Mouse (Mus musculus): ENCODE data around the gene Eml6. TPM values are rescaled to one million over a fixed set of nuclear protein-coding genes. Genes with fewer than 3 reads are reported as not detected.

The Eml6 gene
- polyA plus RNA-seq, 1 experiment from 2014 or later, result 2.0 TPM

DNA sequence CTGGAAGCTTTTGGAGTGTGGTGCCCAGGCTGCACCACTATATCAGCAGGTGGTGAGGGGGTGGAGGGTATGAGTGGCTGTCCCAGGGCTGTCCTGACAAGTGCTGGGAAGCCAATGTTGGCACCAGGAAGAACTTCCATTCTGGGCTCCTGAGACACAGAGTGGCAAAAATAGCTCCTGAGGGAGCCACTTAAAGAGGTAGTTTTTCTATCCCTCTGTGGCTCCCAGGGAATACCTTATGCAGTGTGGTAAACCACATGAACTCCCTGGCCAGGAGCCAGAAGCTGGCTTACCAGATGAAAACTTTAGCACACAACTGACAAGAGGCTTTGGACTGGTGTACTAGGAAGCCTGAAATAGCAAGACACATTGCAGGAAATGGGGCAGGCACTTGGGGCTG is 247.9 kb downstream of the Eml6 start:
- Histone ChIP-seq H3K9me3 (ENCODE audit: control insufficient read depth, low read depth, low read length) (no peaks in the 10 kb centered on the region), H3K27me3 (ENCODE audit: control insufficient read depth, insufficient read depth, low read length) (no peaks in the 10 kb centered on the region), H3K9ac (replicated peaks; ENCODE audit: low read depth, low read length) (no peak overlapping the region), H3K36me3 (ENCODE audit: control insufficient read depth, insufficient read depth, low read length) (no peaks in the 10 kb centered on the region), H3K4me3 (ENCODE audit: low read depth, low read length) (no peak overlapping the region), H3K4me1 (ENCODE audit: control insufficient read depth, insufficient read depth, low read length) (peaks cover 5% of the 10 kb centered on the region), H3K4me2 (replicated peaks; ENCODE audit: low read depth, low read length) (no peak overlapping the region), H3K27ac (ENCODE audit: low read length) (no peak overlapping the region)
- ATAC-seq (ENCODE audit: insufficient number of reproducible peaks, insufficient read depth, low FRiP score, low read depth), result no peak

- ATAC-seq (ENCODE audit: insufficient number of reproducible peaks, insufficient read depth, low FRiP score, low read depth), result no peak
- WGBS, result 61% methylated on average over 2 of the region's 2 CpGs
- Histone ChIP-seq H3K4me1 (ENCODE audit: control insufficient read depth, insufficient read depth, low read length) (peaks cover 5% of the 10 kb centered on the region), H3K9me3 (ENCODE audit: control insufficient read depth, low read depth, low read length) (no peaks in the 10 kb centered on the region), H3K9ac (replicated peaks; ENCODE audit: low read depth, low read length) (no peak overlapping the region), H3K27me3 (ENCODE audit: control insufficient read depth, insufficient read depth, low read length) (no peaks in the 10 kb centered on the region), H3K36me3 (ENCODE audit: control insufficient read depth, insufficient read depth, low read length) (no peaks in the 10 kb centered on the region), H3K4me3 (ENCODE audit: low read depth, low read length) (no peak overlapping the region), H3K27ac (ENCODE audit: low read length) (no peak overlapping the region), H3K4me2 (replicated peaks; ENCODE audit: low read depth, low read length) (no peak overlapping the region)
These were observed 251.1 kb downstream of the Eml6 start for GRCm38 (mm10) chr11:29774760-29775159.

DNA sequence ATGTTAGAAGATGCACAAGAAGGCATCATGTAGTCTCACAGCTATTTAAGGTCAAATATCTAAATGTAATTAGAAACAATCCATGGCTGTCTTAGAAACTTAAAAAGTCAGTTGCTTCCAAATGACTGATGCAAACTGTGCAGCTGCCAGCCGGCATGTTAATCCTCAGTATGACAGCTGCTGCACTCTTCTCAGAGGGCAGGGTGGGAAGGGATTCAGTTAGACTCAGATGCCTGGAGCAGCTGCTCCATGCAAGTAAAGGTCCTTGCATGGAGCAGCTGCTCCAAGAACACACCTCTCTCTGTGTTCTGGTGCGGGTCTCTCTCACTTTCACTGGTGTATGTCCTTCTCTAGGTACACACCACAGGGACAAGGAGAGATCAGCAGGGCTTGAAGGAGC is 251.5 kb downstream of the Eml6 start:
- Histone ChIP-seq H3K36me3 (ENCODE audit: control insufficient read depth, insufficient read depth, low read length) (no peaks in the 10 kb centered on the region), H3K9ac (replicated peaks; ENCODE audit: low read depth, low read length) (no peak overlapping the region), H3K27ac (ENCODE audit: low read length) (no peak overlapping the region), H3K9me3 (ENCODE audit: control insufficient read depth, low read depth, low read length) (no peaks in the 10 kb centered on the region), H3K4me1 (ENCODE audit: control insufficient read depth, insufficient read depth, low read length) (peaks cover 5% of the 10 kb centered on the region), H3K27me3 (ENCODE audit: control insufficient read depth, insufficient read depth, low read length) (no peaks in the 10 kb centered on the region), H3K4me2 (replicated peaks; ENCODE audit: low read depth, low read length) (no peak overlapping the region), H3K4me3 (ENCODE audit: low read depth, low read length) (no peak overlapping the region)
- WGBS, result 19% methylated on average over 2 of the region's 2 CpGs
- peak; percentile 72; the same call in 1 of the 2 replicates for ATAC-seq (ENCODE audit: insufficient number of reproducible peaks, insufficient read depth, low FRiP score, low read depth)

DNA sequence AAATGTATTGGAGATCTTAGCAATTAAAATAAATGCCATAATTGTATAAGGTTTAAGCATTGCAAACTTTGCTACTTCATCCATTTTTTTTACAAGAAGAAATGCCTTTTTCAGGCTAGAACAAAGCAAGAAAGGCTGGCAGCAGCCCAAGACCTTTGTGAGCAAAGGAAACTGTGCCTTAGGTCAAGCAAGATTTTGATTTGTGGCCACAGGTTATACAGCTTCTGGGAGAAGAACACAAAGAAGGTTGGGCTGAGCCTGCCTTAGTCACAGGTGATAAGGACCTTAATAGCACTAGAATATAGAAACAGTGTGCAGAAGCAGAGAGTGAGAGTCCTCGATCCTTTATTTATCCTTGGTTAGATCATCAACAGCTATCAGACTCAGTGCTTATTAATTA is 253.6 kb downstream of the Eml6 start:
- H3K4me3 ChIP-seq (ENCODE audit: low read depth, low read length), result no peak overlapping the region
- H3K4me2 ChIP-seq (replicated peaks; ENCODE audit: low read depth, low read length), result no peak overlapping the region
- H3K9ac ChIP-seq (replicated peaks; ENCODE audit: low read depth, low read length), result no peak overlapping the region
- 58% methylated on average over 1 of the region's 1 CpGs for WGBS
- no peaks in the 10 kb centered on the region for H3K9me3 ChIP-seq (ENCODE audit: control insufficient read depth, low read depth, low read length)
- H3K36me3 ChIP-seq (ENCODE audit: control insufficient read depth, insufficient read depth, low read length), result no peaks in the 10 kb centered on the region
- peak; percentile 46; the same call in 1 of the 2 replicates for ATAC-seq (ENCODE audit: insufficient number of reproducible peaks, insufficient read depth, low FRiP score, low read depth)
- no peak overlapping the region for H3K27ac ChIP-seq (ENCODE audit: low read length)
- no peaks in the 10 kb centered on the region for H3K27me3 ChIP-seq (ENCODE audit: control insufficient read depth, insufficient read depth, low read length)
- H3K4me1 ChIP-seq (ENCODE audit: control insufficient read depth, insufficient read depth, low read length), result peaks cover 5% of the 10 kb centered on the region

DNA sequence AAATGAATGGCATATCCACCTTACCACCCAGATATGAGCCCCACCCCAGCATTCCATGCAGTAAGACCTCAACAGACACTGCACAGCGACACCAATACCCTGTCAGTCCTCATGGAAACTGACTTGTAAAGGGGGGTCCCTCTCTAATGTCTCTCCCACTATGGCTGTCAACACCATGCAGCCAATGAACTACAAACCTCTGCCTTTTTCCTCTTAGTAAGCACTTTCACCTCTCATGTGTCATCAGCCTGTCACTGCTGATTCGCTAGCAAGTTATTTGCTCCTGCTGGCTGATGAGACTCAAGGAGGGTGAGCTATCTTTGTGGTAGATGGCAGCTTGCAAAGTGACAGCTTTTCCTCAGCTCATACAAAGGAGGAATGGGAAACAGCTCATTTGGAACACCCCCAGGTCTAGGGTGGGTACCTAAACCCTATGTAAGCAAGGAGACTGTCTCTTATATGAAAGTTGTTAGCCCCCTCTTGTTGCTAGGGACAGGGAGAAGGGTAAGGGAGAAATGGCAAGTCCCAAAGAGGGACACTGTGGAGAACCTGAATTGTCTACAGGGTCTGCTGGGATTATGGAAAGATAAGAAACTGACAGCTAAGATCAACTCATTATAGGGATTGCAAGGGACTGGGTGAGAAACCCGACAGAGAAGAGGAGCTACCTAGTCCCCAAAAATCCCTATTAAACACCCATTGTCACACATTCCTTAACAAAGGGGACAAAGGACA is 255.0 kb downstream of the Eml6 start:
- Histone ChIP-seq H3K36me3 (ENCODE audit: control insufficient read depth, insufficient read depth, low read length) (no peaks in the 10 kb centered on the region), H3K27me3 (ENCODE audit: control insufficient read depth, insufficient read depth, low read length) (no peaks in the 10 kb centered on the region), H3K4me3 (ENCODE audit: low read depth, low read length) (no peak overlapping the region), H3K27ac (ENCODE audit: low read length) (no peak overlapping the region), H3K9ac (replicated peaks; ENCODE audit: low read depth, low read length) (no peak overlapping the region), H3K9me3 (ENCODE audit: control insufficient read depth, low read depth, low read length) (no peaks in the 10 kb centered on the region), H3K4me2 (replicated peaks; ENCODE audit: low read depth, low read length) (no peak overlapping the region), H3K4me1 (ENCODE audit: control insufficient read depth, insufficient read depth, low read length) (peaks cover 5% of the 10 kb centered on the region)
- ATAC-seq (ENCODE audit: insufficient number of reproducible peaks, insufficient read depth, low FRiP score, low read depth), result no peak
- WGBS, result 76% methylated on average over 3 of the region's 3 CpGs

DNA sequence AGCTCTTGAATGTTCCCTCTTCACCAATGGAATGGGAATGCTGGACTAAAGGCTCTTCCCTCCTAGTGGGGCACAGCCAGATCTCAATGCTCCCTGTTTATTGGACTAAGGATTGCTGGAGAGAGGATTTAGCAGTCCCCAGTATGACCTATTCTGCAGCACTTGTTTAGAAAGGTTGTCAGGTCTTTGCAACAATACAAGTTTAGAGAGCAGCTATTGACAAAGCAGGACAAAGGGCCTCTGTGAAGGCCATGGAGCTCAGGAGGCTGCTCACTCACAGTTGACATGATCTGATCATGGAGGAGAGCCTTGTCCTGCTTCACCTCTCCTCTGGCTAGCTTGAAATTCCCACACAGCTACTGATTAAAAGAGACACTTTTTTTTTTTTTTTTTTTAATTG is 257.3 kb downstream of the Eml6 start:
- Histone ChIP-seq H3K36me3 (ENCODE audit: control insufficient read depth, insufficient read depth, low read length) (no peaks in the 10 kb centered on the region), H3K4me2 (replicated peaks; ENCODE audit: low read depth, low read length) (no peak overlapping the region), H3K9ac (replicated peaks; ENCODE audit: low read depth, low read length) (no peak overlapping the region), H3K27me3 (ENCODE audit: control insufficient read depth, insufficient read depth, low read length) (no peaks in the 10 kb centered on the region), H3K4me3 (ENCODE audit: low read depth, low read length) (no peak overlapping the region), H3K4me1 (ENCODE audit: control insufficient read depth, insufficient read depth, low read length) (no peaks in the 10 kb centered on the region), H3K9me3 (ENCODE audit: control insufficient read depth, low read depth, low read length) (no peaks in the 10 kb centered on the region), H3K27ac (ENCODE audit: low read length) (no peak overlapping the region)
- no peak for ATAC-seq (ENCODE audit: insufficient number of reproducible peaks, insufficient read depth, low FRiP score, low read depth)

GRCm38 (mm10) chr11:29766313-29766982 is 259.4 kb downstream of the Eml6 start:
- no peak overlapping the region for H3K27ac ChIP-seq (ENCODE audit: low read length)
- no peaks in the 10 kb centered on the region for H3K9me3 ChIP-seq (ENCODE audit: control insufficient read depth, low read depth, low read length)
- no peak for ATAC-seq (ENCODE audit: insufficient number of reproducible peaks, insufficient read depth, low FRiP score, low read depth)
- H3K4me1 ChIP-seq (ENCODE audit: control insufficient read depth, insufficient read depth, low read length), result no peaks in the 10 kb centered on the region
- no peaks in the 10 kb centered on the region for H3K27me3 ChIP-seq (ENCODE audit: control insufficient read depth, insufficient read depth, low read length)
- no peaks in the 10 kb centered on the region for H3K36me3 ChIP-seq (ENCODE audit: control insufficient read depth, insufficient read depth, low read length)
- H3K4me2 ChIP-seq (replicated peaks; ENCODE audit: low read depth, low read length), result no peak overlapping the region
- WGBS, result 75% methylated on average over 11 of the region's 11 CpGs
- H3K4me3 ChIP-seq (ENCODE audit: low read depth, low read length), result no peak overlapping the region
- no peak overlapping the region for H3K9ac ChIP-seq (replicated peaks; ENCODE audit: low read depth, low read length)

DNA sequence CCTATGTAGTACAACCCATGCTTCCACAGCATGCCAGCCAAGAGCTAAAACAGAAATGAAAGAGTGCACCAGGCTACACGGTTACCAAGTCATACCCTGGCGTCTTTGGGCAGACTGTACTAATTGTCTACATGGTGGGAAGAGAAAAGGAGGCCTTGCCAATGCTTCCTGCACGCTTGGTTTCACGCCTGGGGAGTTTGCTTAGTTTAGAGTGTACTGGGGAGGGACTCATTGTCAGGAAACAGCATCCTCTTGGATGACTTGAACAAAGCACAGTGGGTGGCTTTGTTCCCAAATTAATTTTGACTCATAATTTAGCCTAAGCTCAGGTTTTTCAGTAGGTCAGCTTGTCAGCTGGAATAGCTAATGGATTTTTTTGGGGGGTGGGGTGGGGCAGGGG is 260.8 kb downstream of the Eml6 start:
- no peak for ATAC-seq (ENCODE audit: insufficient number of reproducible peaks, insufficient read depth, low FRiP score, low read depth)
- Histone ChIP-seq H3K4me1 (ENCODE audit: control insufficient read depth, insufficient read depth, low read length) (no peaks in the 10 kb centered on the region), H3K4me2 (replicated peaks; ENCODE audit: low read depth, low read length) (no peak overlapping the region), H3K9me3 (ENCODE audit: control insufficient read depth, low read depth, low read length) (no peaks in the 10 kb centered on the region), H3K27me3 (ENCODE audit: control insufficient read depth, insufficient read depth, low read length) (no peaks in the 10 kb centered on the region), H3K27ac (ENCODE audit: low read length) (no peak overlapping the region), H3K4me3 (ENCODE audit: low read depth, low read length) (no peak overlapping the region), H3K36me3 (ENCODE audit: control insufficient read depth, insufficient read depth, low read length) (no peaks in the 10 kb centered on the region), H3K9ac (replicated peaks; ENCODE audit: low read depth, low read length) (no peak overlapping the region)
- 78% methylated on average over 4 of the region's 4 CpGs for WGBS

GRCm38 (mm10) chr11:29762768-29763167 is 263.1 kb downstream of the Eml6 start:
- Histone ChIP-seq H3K9ac (replicated peaks; ENCODE audit: low read depth, low read length) (no peak overlapping the region), H3K4me1 (ENCODE audit: control insufficient read depth, insufficient read depth, low read length) (no peaks in the 10 kb centered on the region), H3K36me3 (ENCODE audit: control insufficient read depth, insufficient read depth, low read length) (no peaks in the 10 kb centered on the region), H3K27me3 (ENCODE audit: control insufficient read depth, insufficient read depth, low read length) (no peaks in the 10 kb centered on the region), H3K9me3 (ENCODE audit: control insufficient read depth, low read depth, low read length) (no peaks in the 10 kb centered on the region), H3K4me2 (replicated peaks; ENCODE audit: low read depth, low read length) (no peak overlapping the region), H3K27ac (ENCODE audit: low read length) (no peak overlapping the region), H3K4me3 (ENCODE audit: low read depth, low read length) (no peak overlapping the region)
- WGBS, result 83% methylated on average over 1 of the region's 1 CpGs
- ATAC-seq (ENCODE audit: insufficient number of reproducible peaks, insufficient read depth, low FRiP score, low read depth), result no peak
